Mouse (Mus musculus) intestine, postnatal 0 days (tissue): ENCODE measurements around the gene Ctdspl. TPM values are rescaled to one million over a fixed set of nuclear protein-coding genes. Genes with fewer than 3 reads are reported as not detected.

ENCODE experiments used
- ATAC-seq: fragments of 200-750 bp; cut with Nextera tagmentation; 2 replicates; pipeline ENCODE4 v1.8.0; 2017; ENCODE audit warnings: mild to moderate bottlenecking, moderate TSS enrichment, moderate library complexity
- H3K27ac ChIP-seq: fragments of 300-500 bp; sonication (generic); 2 replicates; pipeline ENCODE4 v1.5.1; 2014; ENCODE audit warnings: mild to moderate bottlenecking, low read depth, low read length, moderate library complexity
- H3K27me3 ChIP-seq: fragments of 300-500 bp; sonication (generic); replicated peaks from 2 replicates; pipeline ENCODE4 v1.6.1; 2014; ENCODE audit warnings: low read length, mixed read lengths; ENCODE audit not compliant: control insufficient read depth, insufficient read depth
- H3K36me3 ChIP-seq: fragments of 300-500 bp; sonication (generic); 2 replicates; pipeline ENCODE4 v1.6.1; 2014; ENCODE audit warnings: mild to moderate bottlenecking, moderate library complexity; ENCODE audit not compliant: control insufficient read depth, insufficient read depth
- H3K4me1 ChIP-seq: fragments of 300-500 bp; sonication (generic); replicated peaks from 2 replicates; pipeline ENCODE4 v1.6.1; 2014; ENCODE audit warnings: antibody characterized with exemption, low read length, mixed read lengths; ENCODE audit not compliant: control insufficient read depth, insufficient read depth
- H3K4me2 ChIP-seq: fragments of 300-500 bp; sonication (generic); replicated peaks from 2 replicates; pipeline ENCODE4 v1.6.1; 2014; ENCODE audit warnings: low read depth, mild to moderate bottlenecking, moderate library complexity
- H3K4me3 ChIP-seq: fragments of 300-500 bp; sonication (generic); 2 replicates; pipeline ENCODE4 v1.5.1; 2014; ENCODE audit warnings: low read depth, low read length
- H3K9ac ChIP-seq: fragments of 300-500 bp; sonication (generic); 2 replicates; pipeline ENCODE4 v1.6.1; 2014; ENCODE audit warnings: mild to moderate bottlenecking, low read depth, low read length
- H3K9me3 ChIP-seq: fragments of 300-500 bp; sonication (generic); 2 replicates; pipeline ENCODE4 v1.6.1; 2016; ENCODE audit warnings: mixed run types; ENCODE audit not compliant: control insufficient read depth
- CTCF ChIP-seq: sonication (generic); IDR thresholded peaks from 2 replicates; pipeline ENCODE4 v1.5.1; 2016; ENCODE audit warnings: low read depth, mild to moderate bottlenecking, control low read depth, antibody characterized with exemption, moderate library complexity
- WGBS: fragments of 180-500 bp; shearing (Covaris S2); extraction: QIAGEN DNeasy Blood & Tissue Kit; methylation state at CpG from one replicate; pipeline ENCODE4 v1.1.7; 2014; 5-methylcytosine and 5-hydroxymethylcytosine counted together
- polyA plus RNA-seq: library from polyadenylated mRNA; unstranded; fragments of >200 nt; fragmentation: Nextera tagmentation; extraction: Ambion mirVana; gene quantifications from 2 replicates; pipeline ENCODE4 v1.2.1, GENCODE M21; 2015

Gene Ctdspl
- polyA plus RNA-seq, 1 experiment from 2014 or later: 17.0 TPM

DNA sequence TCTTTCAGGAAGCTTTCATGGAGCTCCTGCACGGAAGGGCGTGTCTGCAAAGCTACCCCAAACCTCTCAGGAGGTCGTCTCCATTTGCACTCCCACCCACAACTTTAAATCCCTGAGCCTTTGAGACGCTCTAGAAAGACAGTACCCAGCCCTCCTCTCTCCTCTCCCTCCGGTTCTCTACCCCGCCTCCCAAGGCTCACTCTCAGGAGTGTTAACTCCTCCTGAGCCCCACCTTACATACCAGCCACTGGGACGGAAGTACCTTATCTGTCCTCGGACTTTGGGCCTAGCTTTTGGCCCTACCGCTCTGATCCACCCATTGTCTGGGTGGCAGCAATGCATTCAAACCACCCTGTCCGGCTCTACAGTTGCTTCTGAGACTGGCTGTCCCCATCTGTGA is 157.7 kb downstream of the Ctdspl start:
- Histone ChIP-seq H3K36me3 (peaks cover 18% of the 10 kb centered on the region; the same call in 1 of the 2 replicates), H3K4me2 (peak overlapping the region; percentile 32; the same call in 1 of the 2 replicates), H3K9me3 (no peaks in the 10 kb centered on the region), H3K9ac (no peak overlapping the region), H3K27me3 (no peaks in the 10 kb centered on the region), H3K27ac (peak overlapping the region; percentile 28; the same call in 1 of the 2 replicates), H3K4me3 (no peak overlapping the region), H3K4me1 (peaks cover 16% of the 10 kb centered on the region)
- WGBS: 46% methylated on average over 10 of the region's 10 CpGs
- ATAC-seq: peak; percentile 67
- TF ChIP-seq CTCF: no peak

- Histone ChIP-seq H3K4me2 (no peak overlapping the region), H3K4me3 (no peak overlapping the region), H3K9me3 (no peaks in the 10 kb centered on the region), H3K27me3 (no peaks in the 10 kb centered on the region; the same call in 1 of the 2 replicates), H3K4me1 (peaks cover 8% of the 10 kb centered on the region), H3K9ac (no peak overlapping the region), H3K27ac (no peak overlapping the region), H3K36me3 (peaks cover 6% of the 10 kb centered on the region; the same call in 1 of the 2 replicates)
- WGBS: 78% methylated on average over 1 of the region's 1 CpGs
- no peak for ATAC-seq
- no peak for TF ChIP-seq CTCF
Observed at GRCm38 (mm10) chr9:119086451-119086850, 160.2 kb downstream of the Ctdspl start.

GRCm38 (mm10) chr9:119087309-119087708 is 161.1 kb downstream of the Ctdspl start:
- Histone ChIP-seq H3K4me2 (peak overlapping the region; percentile 79), H3K4me3 (no peak overlapping the region), H3K36me3 (peaks cover 2% of the 10 kb centered on the region; the same call in 1 of the 2 replicates), H3K4me1 (peaks cover 8% of the 10 kb centered on the region), H3K27ac (no peak overlapping the region), H3K9me3 (no peaks in the 10 kb centered on the region), H3K9ac (no peak overlapping the region), H3K27me3 (no peaks in the 10 kb centered on the region; the same call in 1 of the 2 replicates)
- ATAC-seq: no peak
- WGBS: 79% methylated on average over 5 of the region's 5 CpGs
- no peak for TF ChIP-seq CTCF

- H3K4me3 ChIP-seq: peak overlapping the region; percentile 43
Observed at GRCm38 (mm10) chr9:119088148-119088801, 162.0 kb downstream of the Ctdspl start.

GRCm38 (mm10) chr9:119089437-119089836 is 163.2 kb downstream of the Ctdspl start:
- Histone ChIP-seq H3K27me3 (peaks cover 4% of the 10 kb centered on the region; the same call in 1 of the 2 replicates), H3K36me3 (no peaks in the 10 kb centered on the region; the same call in 1 of the 2 replicates), H3K4me3 (no peak overlapping the region), H3K27ac (no peak overlapping the region), H3K9me3 (no peaks in the 10 kb centered on the region), H3K4me1 (peaks cover 5% of the 10 kb centered on the region), H3K9ac (no peak overlapping the region), H3K4me2 (no peak overlapping the region)
- no peak for TF ChIP-seq CTCF
- 75% methylated on average over 7 of the region's 7 CpGs for WGBS
- ATAC-seq: no peak

More at GRCm38 (mm10) chr9:119088148-119088801, 162.0 kb downstream of the Ctdspl start:
- Histone ChIP-seq H3K9me3 (no peaks in the 10 kb centered on the region), H3K27ac (peak overlapping the region; percentile 80), H3K4me2 (peak overlapping the region; percentile 79), H3K4me1 (peaks cover 8% of the 10 kb centered on the region), H3K9ac (peak overlapping the region; percentile 48; the same call in 1 of the 2 replicates), H3K36me3 (no peaks in the 10 kb centered on the region; the same call in 1 of the 2 replicates), H3K27me3 (peaks cover 4% of the 10 kb centered on the region; the same call in 1 of the 2 replicates)
- under 1% methylated on average over 24 of the region's 24 CpGs for WGBS
- no peak for TF ChIP-seq CTCF
- peak; percentile 92 for ATAC-seq

DNA sequence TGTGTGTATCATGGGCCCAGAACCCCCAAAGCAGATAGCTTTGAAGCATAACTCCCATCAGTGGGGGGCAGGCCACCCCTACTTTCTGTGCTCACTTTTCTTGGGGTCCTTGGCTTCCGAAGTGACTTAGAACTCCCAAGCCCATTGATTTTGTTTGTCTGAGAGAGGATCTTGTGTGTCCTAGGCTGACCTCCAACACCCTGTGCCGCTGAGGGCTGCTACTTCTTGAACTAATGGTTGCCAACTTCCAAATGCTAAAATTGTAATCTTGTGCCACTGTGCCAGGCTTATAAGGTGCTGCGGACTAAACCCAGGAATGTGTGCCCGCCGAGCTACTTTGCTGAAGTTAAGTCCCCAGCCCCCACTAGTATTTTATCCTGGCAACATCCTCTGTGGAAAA is 164.2 kb downstream of the Ctdspl start:
- Histone ChIP-seq H3K27me3 (peaks cover 4% of the 10 kb centered on the region; the same call in 1 of the 2 replicates), H3K27ac (no peak overlapping the region), H3K9me3 (no peaks in the 10 kb centered on the region), H3K4me2 (no peak overlapping the region), H3K36me3 (no peaks in the 10 kb centered on the region), H3K4me3 (no peak overlapping the region), H3K4me1 (no peaks in the 10 kb centered on the region), H3K9ac (no peak overlapping the region)
- WGBS: 98% methylated on average over 5 of the region's 5 CpGs
- no peak for TF ChIP-seq CTCF
- no peak for ATAC-seq
